Mouse (Mus musculus): ENCODE results near the gene Kif4.
A peak's percentile ranks its signal among the peaks of the same experiment; 100 is the strongest.

Gene Kif4

GRCm38 (mm10) chrX:100730266-100730665, 104.7 kb downstream of the Kif4 start:
- no peak for DNase-seq

GRCm38 (mm10) chrX:100734359-100734758, 108.8 kb downstream of the Kif4 start:
- DNase-seq = peak; percentile 61 to 64

DNA sequence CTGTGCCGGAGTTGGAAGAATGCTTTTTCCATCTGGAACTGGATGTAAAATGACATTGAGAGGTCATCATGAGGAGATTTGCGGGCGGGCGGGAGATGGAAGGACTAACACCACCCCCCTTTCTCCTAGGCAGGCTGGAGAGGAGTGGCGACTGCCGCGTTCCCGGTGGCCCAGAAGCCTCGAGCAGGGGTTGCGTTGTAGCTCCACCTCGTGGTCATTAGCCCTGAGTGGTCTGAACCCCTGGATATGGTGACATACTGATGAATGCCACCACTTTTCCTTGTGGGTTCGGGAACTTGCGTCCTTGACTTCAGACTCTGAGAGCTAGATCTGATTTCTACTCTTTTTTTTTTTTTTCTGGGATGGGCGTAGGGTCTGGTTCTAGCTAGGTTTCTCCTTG, 113.4 kb downstream of the Kif4 start:
- peak; percentile 66 to 81 for DNase-seq

- no peak for DNase-seq
Observed at GRCm38 (mm10) chrX:100739443-100739842, 113.9 kb downstream of the Kif4 start.

GRCm38 (mm10) chrX:100740785-100741184, 115.2 kb downstream of the Kif4 start:
- no peak for DNase-seq

- DNase-seq = peak; percentile 35 to 71
Observed at GRCm38 (mm10) chrX:100741940-100742339, 116.4 kb downstream of the Kif4 start.

DNA sequence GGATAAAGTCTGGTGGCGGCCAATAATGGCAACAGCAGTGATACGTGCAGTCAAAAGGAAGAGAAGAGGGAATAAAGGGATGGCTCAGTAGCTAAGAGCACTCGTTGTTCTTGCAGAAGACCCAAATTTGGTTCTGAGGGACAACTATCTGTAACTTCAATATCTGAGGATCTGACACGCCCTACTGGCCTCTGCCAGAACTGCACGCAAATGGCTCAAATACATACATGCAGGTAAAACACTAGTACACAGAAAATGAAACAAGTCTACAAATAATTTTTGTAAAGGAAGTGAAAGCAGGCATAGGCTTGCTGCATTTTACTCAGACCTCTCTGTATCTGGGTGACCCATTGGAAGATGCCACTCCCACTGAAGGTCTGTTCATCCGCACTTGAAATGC, 140.3 kb downstream of the Kif4 start:
- peak in 1 of 2 experiments; percentile 15 for DNase-seq

- DNase-seq = peak in 1 of 2 experiments; percentile 17
Observed at GRCm38 (mm10) chrX:100767181-100767884, 141.8 kb downstream of the Kif4 start, which contains the start of gene Dlg3. Gene Dlg3 (plus strand): TSS chrX:100767722.

- no peak for DNase-seq
Observed at GRCm38 (mm10) chrX:100767885-100768626, 142.5 kb downstream of the Kif4 start.

GRCm38 (mm10) chrX:100769281-100769680, 143.7 kb downstream of the Kif4 start:
- DNase-seq = no peak

DNA sequence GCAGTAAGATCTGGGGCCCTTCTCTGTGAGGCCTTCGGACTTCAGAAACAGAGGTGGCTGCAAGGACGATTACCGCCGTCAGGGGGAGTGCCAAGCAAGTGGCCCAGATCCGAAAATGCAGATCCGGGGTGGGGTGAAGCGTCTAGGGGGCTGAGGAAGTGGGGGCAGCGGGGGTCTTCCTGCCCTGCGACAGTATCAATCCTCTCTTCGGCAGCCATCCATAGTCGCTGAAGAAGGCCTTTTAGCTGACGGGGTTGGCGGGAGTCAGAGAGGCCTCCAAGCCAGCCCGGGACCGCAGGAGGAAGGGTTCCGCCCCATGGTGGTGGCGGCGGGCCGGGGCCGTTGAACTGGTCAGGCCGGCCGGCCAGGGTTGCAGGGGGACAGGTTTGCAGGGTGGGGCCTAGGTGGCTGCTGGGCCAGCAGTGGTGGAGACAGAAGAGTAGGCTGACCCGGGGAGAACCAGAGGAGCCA, 148.8 kb downstream of the Kif4 start:
- DNase-seq = peak; percentile 61 to 86

- DNase-seq = no peak
Observed at GRCm38 (mm10) chrX:100775405-100775804, 149.9 kb downstream of the Kif4 start.

GRCm38 (mm10) chrX:100776494-100776893, 151.0 kb downstream of the Kif4 start:
- peak; percentile 55 to 71 for DNase-seq

Measured in kidney, postnatal 36 days (tissue).